Mouse (Mus musculus): ENCODE measurements around the gene Lrrc26.
A peak's percentile ranks its signal among the peaks of the same experiment; 100 is the strongest.

Gene Lrrc26

GRCm38 (mm10) chr2:25266720-25267119 is 23.0 kb upstream of the Lrrc26 start:
- DNase-seq: peak; percentile 79 to 86

- peak in 1 of 2 experiments; percentile 64 for DNase-seq
These were observed 22.5 kb upstream of the Lrrc26 start for GRCm38 (mm10) chr2:25267241-25267640.

GRCm38 (mm10) chr2:25267746-25268309 is 21.9 kb upstream of the Lrrc26 start:
- DNase-seq: peak; percentile 48 to 53

GRCm38 (mm10) chr2:25271827-25272511 is 17.7 kb upstream of the Lrrc26 start, which contains the start of the genes Ssna1 and Anapc2:
Gene Ssna1 (minus strand): TSS chr2:25272438.
Gene Anapc2 (plus strand): TSS chr2:25272478.
- peak; percentile 99 for DNase-seq

GRCm38 (mm10) chr2:25272515-25272914 is 17.2 kb upstream of the Lrrc26 start:
- DNase-seq: no peak

GRCm38 (mm10) chr2:25273010-25273409 is 16.7 kb upstream of the Lrrc26 start:
- no peak for DNase-seq

GRCm38 (mm10) chr2:25278928-25279882 is 10.5 kb upstream of the Lrrc26 start:
- peak; percentile 90 to 93 for DNase-seq

- peak in 1 of 2 experiments; percentile 20 for DNase-seq
These were observed 4.2 kb upstream of the Lrrc26 start for GRCm38 (mm10) chr2:25285551-25285950.

- peak in 1 of 2 experiments; percentile 24 for DNase-seq
These were observed 3.4 kb upstream of the Lrrc26 start for GRCm38 (mm10) chr2:25286314-25286713.

- DNase-seq: peak; percentile 74 to 76
These were observed 2.7 kb upstream of the Lrrc26 start for GRCm38 (mm10) chr2:25286837-25287636.

GRCm38 (mm10) chr2:25287927-25288649 is 1.6 kb upstream of the Lrrc26 start, which contains the start of gene Tmem210:
Gene Tmem210 (plus strand): TSS chr2:25288145.
- DNase-seq: peak in 1 of 2 experiments; percentile 51

GRCm38 (mm10) chr2:25288734-25289345 is 875 bp upstream of the Lrrc26 start:
- peak; percentile 44 to 54 for DNase-seq

- DNase-seq: peak; percentile 83 to 86
These were observed 543 bp downstream of the Lrrc26 start for GRCm38 (mm10) chr2:25290101-25290815.

- DNase-seq: peak; percentile 82 to 84
These were observed 1.1 kb downstream of the Lrrc26 start for GRCm38 (mm10) chr2:25290816-25291130.

- DNase-seq: peak; percentile 62 to 63
These were observed 1.7 kb downstream of the Lrrc26 start for GRCm38 (mm10) chr2:25291184-25292053.

GRCm38 (mm10) chr2:25292054-25292544 is 2.4 kb downstream of the Lrrc26 start:
- DNase-seq: peak in 1 of 2 experiments; percentile 61

- peak; percentile 86 to 93 for DNase-seq
These were observed 3.1 kb downstream of the Lrrc26 start for GRCm38 (mm10) chr2:25292856-25293255.

GRCm38 (mm10) chr2:25293706-25294105 is 4.0 kb downstream of the Lrrc26 start:
- DNase-seq: peak; percentile 38 to 59

- peak; percentile 51 to 66 for DNase-seq
These were observed 7.4 kb downstream of the Lrrc26 start for GRCm38 (mm10) chr2:25297093-25297492.
